Mouse (Mus musculus) lung, adult 2 months (tissue): Measurements from ENCODE around the gene Ttc3.

Source experiments
- CTCF ChIP-seq: fragments of 200-500 bp; IDR thresholded peaks from 2 replicates; pipeline ENCODE4 v1.5.1; 2011; ENCODE audit warnings: mild to moderate bottlenecking, low read length, control low read depth; ENCODE audit not compliant: insufficient read depth
- POLR2A ChIP-seq: fragments of 200-500 bp; IDR thresholded peaks from 2 replicates; pipeline ENCODE4 v1.6.1; 2011; ENCODE audit warnings: low read depth, mild to moderate bottlenecking, control low read depth, low read length, borderline replicate concordance; ENCODE audit errors: extremely low read depth

GRCm38 (mm10) chr16:94484752-94485535 is 114.5 kb downstream of the Ttc3 start:
- no peak for TF ChIP-seq CTCF
- TF ChIP-seq POLR2A, result no peak
